Mouse (Mus musculus) liver, embryonic 13.5 days (tissue): Measurements from ENCODE around the gene Il4. TPM values are rescaled to one million over a fixed set of nuclear protein-coding genes. Genes with fewer than 3 reads are reported as not detected.

Experiments used
- ATAC-seq: fragments of 200-750 bp; cut with Nextera tagmentation; 2 replicates; pipeline ENCODE4 v1.8.0; 2017; ENCODE audit warnings: low read depth, mild to moderate bottlenecking, moderate number of reproducible peaks, moderate library complexity
- DNase-seq: peaks from one replicate; pipeline ENCODE4 v3.0.0; 2022
- H3K27ac ChIP-seq: fragments of 300-500 bp; sonication (generic); 2 replicates; pipeline ENCODE4 v1.5.1; 2015; ENCODE audit warnings: moderate library complexity, mild to moderate bottlenecking, inconsistent platforms
- H3K27me3 ChIP-seq: fragments of 300-500 bp; sonication (generic); 2 replicates; pipeline ENCODE4 v1.6.1; 2015; ENCODE audit warnings: mild to moderate bottlenecking, inconsistent platforms
- H3K36me3 ChIP-seq: fragments of 300-500 bp; sonication (generic); 2 replicates; pipeline ENCODE4 v1.6.1; 2015; ENCODE audit warnings: mild to moderate bottlenecking, inconsistent platforms
- H3K4me1 ChIP-seq: fragments of 300-500 bp; sonication (generic); replicated peaks from 2 replicates; pipeline ENCODE4 v1.6.1; 2015; ENCODE audit warnings: inconsistent platforms
- H3K4me2 ChIP-seq: fragments of 300-500 bp; sonication (generic); 2 replicates; pipeline ENCODE4 v1.6.1; 2015; ENCODE audit warnings: inconsistent platforms, mild to moderate bottlenecking, moderate library complexity
- H3K4me3 ChIP-seq: fragments of 300-500 bp; sonication (generic); replicated peaks from 2 replicates; pipeline ENCODE4 v1.5.1; 2015; ENCODE audit warnings: mild to moderate bottlenecking, inconsistent platforms
- H3K9ac ChIP-seq: fragments of 300-500 bp; sonication (generic); 2 replicates; pipeline ENCODE4 v1.6.1; 2015; ENCODE audit warnings: mild to moderate bottlenecking, inconsistent platforms
- H3K9me3 ChIP-seq: fragments of 300-500 bp; sonication (generic); replicated peaks from 2 replicates; pipeline ENCODE4 v1.6.1; 2016; ENCODE audit warnings: inconsistent platforms
- WGBS: fragments of 180-500 bp; shearing (Covaris S2); methylation state at CpG from one replicate; pipeline ENCODE4 v1.1.7; 2015; ENCODE audit not compliant: insufficient replicate concordance; 5-methylcytosine and 5-hydroxymethylcytosine counted together
- polyA plus RNA-seq: library from polyadenylated mRNA; unstranded; fragments of >200 nt; fragmentation: Nextera tagmentation; extraction: Ambion mirVana; gene quantifications from 2 replicates; pipeline ENCODE4 v1.2.1, GENCODE M21; 2015

Gene Il4
- polyA plus RNA-seq, 1 experiment from 2014 or later, result 0.60 TPM

GRCm38 (mm10) chr11:53604983-53605382 lies 13.5 kb downstream of the Il4 start:
- H3K4me3 ChIP-seq, result no peak overlapping the region
- H3K9me3 ChIP-seq, result no peaks in the 10 kb centered on the region
- H3K9ac ChIP-seq, result no peak overlapping the region
- peaks cover 34% of the 10 kb centered on the region for H3K4me1 ChIP-seq
- 81% methylated on average over 3 of the region's 3 CpGs for WGBS
- no peaks in the 10 kb centered on the region for H3K27me3 ChIP-seq
- peak overlapping the region; percentile 41; the same call in 1 of the 2 replicates for H3K4me2 ChIP-seq
- H3K27ac ChIP-seq, result no peak overlapping the region; the same call in 1 of the 2 replicates
- ATAC-seq, result no peak
- DNase-seq, result no peak
- no peaks in the 10 kb centered on the region for H3K36me3 ChIP-seq

GRCm38 (mm10) chr11:53591116-53591515 lies 27.4 kb downstream of the Il4 start:
- Histone ChIP-seq H3K9ac (no peak overlapping the region), H3K27ac (no peak overlapping the region), H3K4me3 (no peak overlapping the region), H3K9me3 (no peaks in the 10 kb centered on the region), H3K36me3 (peaks cover 5% of the 10 kb centered on the region; the same call in 1 of the 2 replicates), H3K4me2 (no peak overlapping the region), H3K27me3 (no peaks in the 10 kb centered on the region), H3K4me1 (no peaks in the 10 kb centered on the region; the same call in 1 of the 2 replicates)
- DNase-seq, result no peak
- no peak for ATAC-seq
- 84% methylated on average over 5 of the region's 5 CpGs for WGBS

GRCm38 (mm10) chr11:53590368-53590768 lies 28.1 kb downstream of the Il4 start:
- H3K4me2 ChIP-seq, result peak overlapping the region; percentile 57
- H3K4me1 ChIP-seq, result no peaks in the 10 kb centered on the region; the same call in none of the 2 replicates
- H3K36me3 ChIP-seq, result peaks cover 5% of the 10 kb centered on the region; the same call in 1 of the 2 replicates
- peak overlapping the region; percentile 23; the same call in 1 of the 2 replicates for H3K9ac ChIP-seq
- 19% methylated on average over 15 of the region's 15 CpGs for WGBS
- no peak overlapping the region for H3K27ac ChIP-seq
- DNase-seq (peak; percentile 65), ATAC-seq (no peak)
- peak overlapping the region; percentile 40 for H3K4me3 ChIP-seq
- H3K27me3 ChIP-seq, result no peaks in the 10 kb centered on the region
- no peaks in the 10 kb centered on the region for H3K9me3 ChIP-seq

GRCm38 (mm10) chr11:53588279-53588678 lies 30.2 kb downstream of the Il4 start:
- ATAC-seq (no peak), DNase-seq (no peak)
- no peak overlapping the region for H3K4me2 ChIP-seq
- H3K9me3 ChIP-seq, result no peaks in the 10 kb centered on the region
- H3K4me1 ChIP-seq, result peaks cover 8% of the 10 kb centered on the region
- no peaks in the 10 kb centered on the region for H3K27me3 ChIP-seq
- no peak overlapping the region for H3K4me3 ChIP-seq
- no peak overlapping the region for H3K9ac ChIP-seq
- WGBS, result 78% methylated on average over 8 of the region's 8 CpGs
- H3K36me3 ChIP-seq, result peaks cover 11% of the 10 kb centered on the region; the same call in 1 of the 2 replicates
- no peak overlapping the region for H3K27ac ChIP-seq

- H3K27ac ChIP-seq, result peak overlapping the region; percentile 61
- no peaks in the 10 kb centered on the region for H3K27me3 ChIP-seq
- peaks cover 8% of the 10 kb centered on the region for H3K4me1 ChIP-seq
- 80% methylated on average over 6 of the region's 6 CpGs for WGBS
- no peak overlapping the region for H3K4me3 ChIP-seq
- peaks cover 13% of the 10 kb centered on the region for H3K36me3 ChIP-seq
- H3K9me3 ChIP-seq, result no peaks in the 10 kb centered on the region
- H3K4me2 ChIP-seq, result no peak overlapping the region
- ATAC-seq, result peak; percentile 60; the same call in 1 of the 2 replicates
- no peak overlapping the region for H3K9ac ChIP-seq
- DNase-seq, result no peak
Observed at GRCm38 (mm10) chr11:53585510-53585909, 33.0 kb downstream of the Il4 start.

- no peaks in the 10 kb centered on the region for H3K27me3 ChIP-seq
- H3K36me3 ChIP-seq, result peaks cover 15% of the 10 kb centered on the region
- H3K4me1 ChIP-seq, result peaks cover 8% of the 10 kb centered on the region
- H3K27ac ChIP-seq, result peak overlapping the region; percentile 61
- H3K9me3 ChIP-seq, result no peaks in the 10 kb centered on the region
- H3K4me3 ChIP-seq, result no peak overlapping the region
- 54% methylated on average over 3 of the region's 3 CpGs for WGBS
- no peak overlapping the region for H3K4me2 ChIP-seq
- ATAC-seq, result peak; percentile 43; the same call in 1 of the 2 replicates
- DNase-seq, result no peak
- no peak overlapping the region for H3K9ac ChIP-seq
Observed at GRCm38 (mm10) chr11:53584849-53585248, 33.6 kb downstream of the Il4 start.

GRCm38 (mm10) chr11:53583151-53583550 lies 35.3 kb downstream of the Il4 start:
- Histone ChIP-seq H3K27me3 (no peaks in the 10 kb centered on the region), H3K4me2 (no peak overlapping the region), H3K4me3 (no peak overlapping the region), H3K9ac (no peak overlapping the region), H3K9me3 (no peaks in the 10 kb centered on the region), H3K36me3 (peaks cover 15% of the 10 kb centered on the region), H3K27ac (no peak overlapping the region), H3K4me1 (peaks cover 8% of the 10 kb centered on the region)
- DNase-seq (no peak), ATAC-seq (no peak)
- WGBS, result 82% methylated on average over 10 of the region's 10 CpGs

- Histone ChIP-seq H3K4me3 (no peak overlapping the region), H3K36me3 (peaks cover 15% of the 10 kb centered on the region), H3K9me3 (no peaks in the 10 kb centered on the region), H3K4me1 (peaks cover 8% of the 10 kb centered on the region), H3K4me2 (no peak overlapping the region), H3K27ac (no peak overlapping the region), H3K27me3 (no peaks in the 10 kb centered on the region), H3K9ac (no peak overlapping the region)
- DNase-seq (no peak), ATAC-seq (no peak)
- 91% methylated on average over 3 of the region's 3 CpGs for WGBS
Observed at GRCm38 (mm10) chr11:53580562-53580961, 37.9 kb downstream of the Il4 start.

GRCm38 (mm10) chr11:53567224-53568014 lies 51.0 kb downstream of the Il4 start, which contains the start of gene Kif3a:
TSS of gene Kif3a (plus strand) at chr11:53567379.
- Histone ChIP-seq H3K4me1 (peaks cover 20% of the 10 kb centered on the region), H3K27me3 (no peaks in the 10 kb centered on the region), H3K27ac (peak within 1 kb of the TSS; percentile 47), H3K4me3 (peak within 1 kb of the TSS; percentile 84), H3K9me3 (no peaks in the 10 kb centered on the region), H3K9ac (peak within 1 kb of the TSS; percentile 81), H3K36me3 (no peaks in the 10 kb centered on the region), H3K4me2 (peak within 1 kb of the TSS; percentile 97)
- ATAC-seq (peak; percentile 97), DNase-seq (peak; percentile 94)
- WGBS, result under 1% methylated on average over 69 of the region's 69 CpGs

- peaks cover 28% of the 10 kb centered on the region for H3K4me1 ChIP-seq
- H3K4me2 ChIP-seq, result peak overlapping the region; percentile 97
- WGBS, result 75% methylated on average over 4 of the region's 4 CpGs
- peak overlapping the region; percentile 84 for H3K4me3 ChIP-seq
- H3K36me3 ChIP-seq, result no peaks in the 10 kb centered on the region
- H3K27ac ChIP-seq, result peak overlapping the region; percentile 34; the same call in 1 of the 2 replicates
- peak overlapping the region; percentile 39 for H3K9ac ChIP-seq
- H3K9me3 ChIP-seq, result no peaks in the 10 kb centered on the region
- no peak for DNase-seq
- H3K27me3 ChIP-seq, result no peaks in the 10 kb centered on the region
- peak; percentile 1; the same call in 1 of the 2 replicates for ATAC-seq
Observed at GRCm38 (mm10) chr11:53566646-53567045, 51.8 kb downstream of the Il4 start.

GRCm38 (mm10) chr11:53561986-53562385 lies 56.5 kb downstream of the Il4 start:
- DNase-seq (peak; percentile 42), ATAC-seq (peak; percentile 83)
- peaks cover 22% of the 10 kb centered on the region for H3K4me1 ChIP-seq
- H3K27me3 ChIP-seq, result no peaks in the 10 kb centered on the region
- WGBS, result 25% methylated on average over 2 of the region's 2 CpGs
- H3K9me3 ChIP-seq, result no peaks in the 10 kb centered on the region
- H3K27ac ChIP-seq, result peak overlapping the region; percentile 14; the same call in 1 of the 2 replicates
- H3K4me3 ChIP-seq, result no peak overlapping the region
- H3K9ac ChIP-seq, result 0 out of 2 replicates have a peak overlapping the region, but pooled peaks have one; percentile 7
- H3K4me2 ChIP-seq, result peak overlapping the region; percentile 29; the same call in 1 of the 2 replicates
- H3K36me3 ChIP-seq, result no peaks in the 10 kb centered on the region
